Mouse (Mus musculus) liver, embryonic 12.5 days (tissue): ENCODE measurements around the gene Uck1. TPM values are rescaled to one million over a fixed set of nuclear protein-coding genes. Genes with fewer than 3 reads are reported as not detected.
A peak's percentile ranks its signal among the peaks of the same experiment; 100 is the strongest.

ENCODE experiments used
- ATAC-seq: fragments of 200-750 bp; cut with Nextera tagmentation; 2 replicates; pipeline ENCODE4 v1.8.0; 2017; ENCODE audit warnings: moderate number of reproducible peaks, mild to moderate bottlenecking, moderate library complexity
- H3K27ac ChIP-seq: fragments of 300-500 bp; sonication (generic); 2 replicates; pipeline ENCODE4 v1.5.1; 2016; ENCODE audit warnings: mild to moderate bottlenecking
- H3K27me3 ChIP-seq: fragments of 300-500 bp; sonication (generic); replicated peaks from 2 replicates; pipeline ENCODE4 v1.6.1; 2016; ENCODE audit warnings: mild to moderate bottlenecking, moderate library complexity
- H3K36me3 ChIP-seq: fragments of 300-500 bp; sonication (generic); 2 replicates; pipeline ENCODE4 v1.6.1; 2016; ENCODE audit warnings: mild to moderate bottlenecking, moderate library complexity
- H3K4me1 ChIP-seq: fragments of 300-500 bp; sonication (generic); 2 replicates; pipeline ENCODE4 v1.6.1; 2016
- H3K4me2 ChIP-seq: fragments of 300-500 bp; sonication (generic); 2 replicates; pipeline ENCODE4 v1.6.1; 2016; ENCODE audit warnings: mild to moderate bottlenecking, moderate library complexity
- H3K4me3 ChIP-seq: fragments of 300-500 bp; sonication (generic); 2 replicates; pipeline ENCODE4 v1.5.1; 2016; ENCODE audit warnings: mild to moderate bottlenecking, moderate library complexity
- H3K9ac ChIP-seq: fragments of 300-500 bp; sonication (generic); 2 replicates; pipeline ENCODE4 v1.6.1; 2016; ENCODE audit warnings: mild to moderate bottlenecking, moderate library complexity
- H3K9me3 ChIP-seq: fragments of 300-500 bp; sonication (generic); replicated peaks from 2 replicates; pipeline ENCODE4 v1.6.1; 2016; ENCODE audit warnings: mild to moderate bottlenecking, moderate library complexity
- WGBS: fragments of 180-500 bp; shearing (Covaris S2); methylation state at CpG from one replicate; pipeline ENCODE4 v1.1.7; 2016; ENCODE audit not compliant: insufficient replicate concordance; 5-methylcytosine and 5-hydroxymethylcytosine counted together
- polyA plus RNA-seq: library from polyadenylated mRNA; unstranded; fragments of >200 nt; fragmentation: Nextera tagmentation; extraction: Ambion mirVana; gene quantifications from 2 replicates; pipeline ENCODE4 v1.2.1, GENCODE M21; 2016

Gene Uck1
- polyA plus RNA-seq, 1 experiment from 2014 or later, result 42.0 TPM

DNA sequence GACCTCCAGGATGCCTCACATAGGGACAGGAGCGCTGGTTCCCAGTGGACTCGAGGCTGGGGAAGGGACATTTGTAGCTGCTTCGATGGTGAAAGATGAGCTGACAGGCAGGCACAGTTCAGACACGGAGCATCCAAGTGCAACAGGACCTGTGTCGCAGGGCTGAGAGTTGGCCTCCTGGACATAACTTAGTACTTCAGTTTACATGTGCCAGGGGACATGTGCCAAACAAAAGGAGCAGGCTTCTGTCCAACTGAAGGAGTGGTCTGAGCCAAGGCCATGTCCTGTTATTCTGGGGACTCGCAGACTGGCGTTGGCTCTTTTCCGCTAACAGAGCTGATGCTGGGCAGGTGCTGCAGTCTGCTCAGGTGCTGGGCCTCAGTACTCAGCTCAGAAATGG lies 34.4 kb upstream of the Uck1 start:
- Histone ChIP-seq H3K36me3 (peaks cover 72% of the 10 kb centered on the region), H3K4me1 (peaks cover 12% of the 10 kb centered on the region), H3K4me3 (no peak overlapping the region), H3K9me3 (no peaks in the 10 kb centered on the region), H3K27me3 (no peaks in the 10 kb centered on the region), H3K27ac (no peak overlapping the region), H3K4me2 (no peak overlapping the region), H3K9ac (no peak overlapping the region)
- ATAC-seq, result no peak
- WGBS, result 86% methylated on average over 8 of the region's 8 CpGs

- no peak overlapping the region for H3K9ac ChIP-seq
- ATAC-seq, result no peak
- H3K27ac ChIP-seq, result peak overlapping the region; percentile 80; the same call in 1 of the 2 replicates
- peak overlapping the region; percentile 89 for H3K4me3 ChIP-seq
- peaks cover 41% of the 10 kb centered on the region for H3K36me3 ChIP-seq
- H3K27me3 ChIP-seq, result no peaks in the 10 kb centered on the region
- H3K4me2 ChIP-seq, result peak overlapping the region; percentile 79
- H3K9me3 ChIP-seq, result no peaks in the 10 kb centered on the region
- peaks cover 36% of the 10 kb centered on the region for H3K4me1 ChIP-seq
Measured at GRCm38 (mm10) chr2:32289578-32289977, 29.6 kb upstream of the Uck1 start.

DNA sequence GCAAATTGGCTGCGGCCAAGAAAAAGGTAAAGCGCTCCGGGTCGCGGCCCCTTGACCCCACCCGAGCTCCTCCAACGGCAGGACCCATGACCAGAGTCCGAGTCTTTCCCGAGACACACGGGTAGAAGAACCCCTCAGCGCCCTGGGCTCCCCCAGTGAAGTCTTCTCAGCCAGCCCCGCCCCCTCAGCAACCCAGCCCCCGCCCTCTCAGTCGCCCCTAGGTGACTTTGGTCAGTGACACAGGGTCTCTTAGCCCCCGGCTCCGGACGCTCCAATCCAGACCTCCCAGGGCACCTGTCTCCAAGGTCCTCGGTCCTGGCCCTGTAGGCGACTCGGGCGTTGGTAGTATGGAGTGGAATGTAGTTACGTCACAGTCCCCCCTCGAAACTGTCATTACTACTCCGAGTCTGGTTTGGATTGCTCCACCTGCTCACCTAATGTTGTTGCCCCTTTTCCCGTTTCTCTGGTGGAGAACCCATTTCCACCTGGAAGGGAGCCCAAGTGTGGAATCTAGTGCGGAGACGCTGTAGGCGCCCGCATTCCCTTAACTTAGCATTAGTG lies 28.5 kb upstream of the Uck1 start:
- Histone ChIP-seq H3K27ac (peak overlapping the region; percentile 80), H3K36me3 (peaks cover 41% of the 10 kb centered on the region), H3K27me3 (no peaks in the 10 kb centered on the region), H3K9ac (peak overlapping the region; percentile 93), H3K9me3 (no peaks in the 10 kb centered on the region), H3K4me3 (peak overlapping the region; percentile 89), H3K4me1 (peaks cover 41% of the 10 kb centered on the region), H3K4me2 (peak overlapping the region; percentile 79)
- peak; percentile 59 for ATAC-seq
- WGBS, result 3% methylated on average over 29 of the region's 29 CpGs

DNA sequence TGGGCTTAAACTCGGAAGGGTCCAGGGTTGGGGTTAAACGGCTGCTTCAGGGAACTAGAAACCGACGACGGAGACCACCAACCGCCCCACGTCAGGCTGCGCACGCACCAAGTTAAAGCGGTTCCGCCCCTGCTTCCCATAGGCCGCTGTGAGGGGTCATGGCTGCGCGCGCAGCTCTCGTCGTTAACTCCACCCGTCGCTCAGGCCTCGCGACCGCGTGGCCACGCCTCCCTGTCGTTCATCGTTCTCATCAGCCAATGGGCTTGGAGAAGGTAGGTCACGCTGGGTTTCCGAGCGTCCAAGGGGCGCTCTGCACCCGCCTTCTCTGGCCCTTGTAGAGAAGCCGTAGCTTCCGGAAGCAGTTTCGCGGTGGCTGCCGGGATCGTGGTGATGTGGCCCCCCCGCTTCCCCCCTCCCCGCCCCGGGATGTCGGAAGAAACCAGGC lies 28.0 kb upstream of the Uck1 start, which contains the start of gene Swi5:
TSS of gene Swi5 (minus strand) at position 153 of the 445 bp plus-strand sequence.
- Histone ChIP-seq H3K36me3 (peaks cover 39% of the 10 kb centered on the region), H3K27me3 (no peaks in the 10 kb centered on the region), H3K9me3 (no peaks in the 10 kb centered on the region), H3K4me2 (peak within 1 kb of the TSS; percentile 89), H3K4me1 (peaks cover 42% of the 10 kb centered on the region), H3K27ac (peak within 1 kb of the TSS; percentile 87), H3K9ac (peak within 1 kb of the TSS; percentile 93), H3K4me3 (peak within 1 kb of the TSS; percentile 89)
- peak; percentile 98 for ATAC-seq
- under 1% methylated on average over 39 of the region's 41 CpGs for WGBS

DNA sequence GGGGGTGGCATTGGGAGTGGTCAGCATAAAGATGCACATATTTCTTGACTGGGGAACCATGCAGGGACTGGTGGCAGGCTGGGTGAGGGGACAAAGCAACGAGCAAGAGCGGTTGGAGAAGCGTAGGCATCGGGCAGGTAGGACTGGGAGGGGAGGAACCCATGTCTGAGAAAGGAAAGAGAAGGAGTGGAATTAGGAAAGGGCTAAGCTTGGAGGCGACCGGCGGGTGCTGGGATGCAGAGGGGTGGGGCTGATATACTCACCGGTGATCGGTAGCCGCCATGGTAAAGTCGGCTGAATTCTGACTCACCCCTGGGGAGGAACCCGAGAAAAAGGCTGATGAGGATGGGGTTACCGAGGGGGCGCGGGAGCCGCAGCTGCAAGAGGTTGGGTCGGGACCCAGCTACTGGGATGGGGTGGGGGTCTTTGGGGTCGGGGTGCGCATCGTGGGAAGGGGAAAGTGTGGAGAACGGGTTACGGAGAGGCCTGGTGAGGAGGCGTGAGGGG lies 27.4 kb upstream of the Uck1 start, which contains the start of gene Golga2:
TSS of gene Golga2 (plus strand) at position 51 of the 507 bp plus-strand sequence.
- Histone ChIP-seq H3K4me3 (peak within 1 kb of the TSS; percentile 89), H3K27ac (peak within 1 kb of the TSS; percentile 87), H3K27me3 (no peaks in the 10 kb centered on the region), H3K36me3 (peaks cover 39% of the 10 kb centered on the region), H3K9me3 (no peaks in the 10 kb centered on the region), H3K9ac (peak within 1 kb of the TSS; percentile 93), H3K4me2 (peak within 1 kb of the TSS; percentile 89), H3K4me1 (peaks cover 48% of the 10 kb centered on the region)
- ATAC-seq, result peak; percentile 11
- under 1% methylated on average over 23 of the region's 23 CpGs for WGBS

DNA sequence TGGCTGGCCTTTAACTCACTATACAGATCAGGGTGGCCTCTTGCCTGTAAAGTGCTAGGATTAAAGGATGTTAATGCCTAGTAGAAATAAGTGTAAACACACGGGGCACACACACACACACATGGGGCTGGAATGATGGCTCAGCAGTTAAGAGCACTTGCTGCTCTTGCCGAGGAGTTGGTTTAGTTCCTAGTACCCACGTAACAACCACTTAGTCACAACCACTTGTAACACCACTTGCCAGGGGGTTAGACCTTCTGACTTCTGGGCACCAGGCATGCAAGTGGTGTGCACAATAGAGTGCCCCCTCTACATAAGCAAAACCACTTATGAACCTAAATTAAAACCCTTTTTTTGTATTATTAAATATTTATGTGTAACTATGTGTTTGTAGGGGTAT lies 24.0 kb upstream of the Uck1 start:
- Histone ChIP-seq H3K4me2 (no peak overlapping the region), H3K27ac (no peak overlapping the region), H3K27me3 (no peaks in the 10 kb centered on the region), H3K36me3 (peaks cover 68% of the 10 kb centered on the region), H3K4me3 (no peak overlapping the region), H3K4me1 (peaks cover 34% of the 10 kb centered on the region), H3K9me3 (no peaks in the 10 kb centered on the region), H3K9ac (no peak overlapping the region)
- no peak for ATAC-seq
- 67% methylated on average over 3 of the region's 3 CpGs for WGBS

DNA sequence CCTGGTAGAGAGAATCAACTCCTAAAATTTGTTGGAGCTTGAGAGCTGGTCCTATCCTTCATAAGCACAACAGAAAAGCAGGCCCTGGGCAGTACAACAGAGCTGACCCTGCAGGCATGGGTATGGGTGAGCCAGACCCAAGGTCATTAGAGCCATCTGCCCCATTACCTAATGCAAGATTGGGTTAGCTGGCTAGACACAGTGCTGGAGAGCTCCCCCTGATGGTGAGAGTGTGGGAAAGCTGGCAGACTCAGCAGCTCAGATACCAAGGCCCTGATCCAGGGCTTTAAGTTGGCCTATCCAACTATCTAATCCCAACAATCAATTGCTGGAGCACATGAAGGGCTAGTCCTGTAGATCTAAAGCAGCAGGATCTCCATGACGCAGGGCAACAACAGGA lies 22.8 kb upstream of the Uck1 start:
- H3K27me3 ChIP-seq, result no peaks in the 10 kb centered on the region
- 49% methylated on average over 1 of the region's 1 CpGs for WGBS
- no peak overlapping the region for H3K9ac ChIP-seq
- peak; percentile 27; the same call in 1 of the 2 replicates for ATAC-seq
- H3K4me2 ChIP-seq, result 0 out of 2 replicates have a peak overlapping the region, but pooled peaks have one; percentile 1
- 0 out of 2 replicates have a peak overlapping the region, but pooled peaks have one; percentile 22 for H3K27ac ChIP-seq
- H3K36me3 ChIP-seq, result peaks cover 80% of the 10 kb centered on the region
- H3K9me3 ChIP-seq, result no peaks in the 10 kb centered on the region
- H3K4me1 ChIP-seq, result peaks cover 30% of the 10 kb centered on the region
- no peak overlapping the region for H3K4me3 ChIP-seq

DNA sequence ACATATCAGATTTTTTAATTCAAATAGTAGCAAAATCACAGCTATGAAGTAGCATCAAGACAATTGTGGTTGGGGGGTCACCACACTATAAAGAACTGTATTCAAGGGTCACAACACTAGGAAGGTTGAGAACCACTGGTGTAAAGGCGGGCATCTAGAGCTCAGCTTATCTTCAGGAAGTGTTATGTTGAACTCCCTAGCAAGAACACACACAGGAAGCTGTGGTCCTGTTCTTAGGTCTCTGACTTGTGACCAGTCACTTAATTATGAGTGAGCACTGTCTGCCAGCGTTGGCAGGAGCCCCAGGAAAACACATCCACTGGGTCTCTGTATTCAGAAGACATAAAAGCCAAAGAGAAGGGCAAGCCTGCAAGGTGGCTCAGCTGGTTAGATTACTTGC lies 22.3 kb upstream of the Uck1 start:
- H3K27ac ChIP-seq, result 0 out of 2 replicates have a peak overlapping the region, but pooled peaks have one; percentile 22
- WGBS, result 34% methylated on average over 2 of the region's 2 CpGs

DNA sequence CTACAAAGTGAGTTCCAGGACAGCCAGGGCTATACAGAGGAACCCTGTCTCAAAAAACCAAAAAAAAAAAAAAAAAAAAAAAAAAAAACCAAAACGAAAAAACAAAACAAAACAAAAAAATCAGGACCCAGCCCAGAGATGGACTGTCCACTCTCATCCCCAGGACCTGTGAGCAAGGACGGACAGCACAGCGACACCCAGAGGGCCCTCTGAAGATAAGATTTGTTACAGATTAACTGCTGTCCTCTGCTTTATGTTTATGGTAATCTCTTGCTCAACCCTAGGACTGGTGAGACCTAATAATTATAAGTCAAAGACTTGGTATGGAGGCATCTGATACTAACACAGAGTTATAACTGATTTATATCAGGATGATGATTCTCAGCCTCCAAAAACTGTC lies 15.9 kb upstream of the Uck1 start:
- H3K27me3 ChIP-seq, result no peaks in the 10 kb centered on the region
- no peaks in the 10 kb centered on the region for H3K4me1 ChIP-seq
- WGBS, result 57% methylated on average over 3 of the region's 3 CpGs
- no peak overlapping the region for H3K4me2 ChIP-seq
- no peak overlapping the region for H3K9ac ChIP-seq
- no peak overlapping the region for H3K4me3 ChIP-seq
- peaks cover 41% of the 10 kb centered on the region for H3K36me3 ChIP-seq
- no peaks in the 10 kb centered on the region for H3K9me3 ChIP-seq
- no peak overlapping the region for H3K27ac ChIP-seq
- no peak for ATAC-seq

More for the DNA sequence above, 22.3 kb upstream of the Uck1 start:
- Histone ChIP-seq H3K4me2 (0 out of 2 replicates have a peak overlapping the region, but pooled peaks have one; percentile 1), H3K4me1 (peaks cover 30% of the 10 kb centered on the region), H3K36me3 (peaks cover 84% of the 10 kb centered on the region), H3K4me3 (no peak overlapping the region), H3K9ac (no peak overlapping the region), H3K9me3 (no peaks in the 10 kb centered on the region), H3K27me3 (no peaks in the 10 kb centered on the region)
- ATAC-seq, result no peak

- H3K27me3 ChIP-seq, result no peaks in the 10 kb centered on the region
- no peaks in the 10 kb centered on the region for H3K9me3 ChIP-seq
- H3K4me1 ChIP-seq, result peaks cover 20% of the 10 kb centered on the region
- H3K4me2 ChIP-seq, result peak overlapping the region; percentile 92
- peak overlapping the region; percentile 93; the same call in 1 of the 2 replicates for H3K9ac ChIP-seq
- peak overlapping the region; percentile 80 for H3K27ac ChIP-seq
- H3K4me3 ChIP-seq, result peak overlapping the region; percentile 91; the same call in 1 of the 2 replicates
- peaks cover 28% of the 10 kb centered on the region for H3K36me3 ChIP-seq
- no peak for ATAC-seq
- WGBS, result 21% methylated on average over 4 of the region's 4 CpGs
Measured at GRCm38 (mm10) chr2:32260635-32261034, 676 bp upstream of the Uck1 start.

- Histone ChIP-seq H3K4me3 (peak overlapping the region; percentile 91), H3K36me3 (peaks cover 41% of the 10 kb centered on the region), H3K4me1 (peaks cover 20% of the 10 kb centered on the region), H3K9ac (peak overlapping the region; percentile 93), H3K27ac (peak overlapping the region; percentile 80), H3K9me3 (no peaks in the 10 kb centered on the region), H3K27me3 (no peaks in the 10 kb centered on the region), H3K4me2 (peak overlapping the region; percentile 92)
- 0 out of 2 replicates have a peak, but pooled peaks have one; percentile 7 for ATAC-seq
- 52% methylated on average over 6 of the region's 6 CpGs for whole genome bisulfite sequencing
Measured at GRCm38 (mm10) chr2:32258887-32259533, 949 bp downstream of the Uck1 start.

- H3K4me2 ChIP-seq, result no peak overlapping the region
- H3K9me3 ChIP-seq, result no peaks in the 10 kb centered on the region
- H3K27ac ChIP-seq, result no peak overlapping the region
- H3K36me3 ChIP-seq, result peaks cover 68% of the 10 kb centered on the region
- WGBS, result 78% methylated on average over 11 of the region's 11 CpGs
- ATAC-seq, result no peak
- no peaks in the 10 kb centered on the region for H3K27me3 ChIP-seq
- no peak overlapping the region for H3K4me3 ChIP-seq
- no peak overlapping the region for H3K9ac ChIP-seq
- H3K4me1 ChIP-seq, result peaks cover 20% of the 10 kb centered on the region
Measured at GRCm38 (mm10) chr2:32256273-32256672, 3.7 kb downstream of the Uck1 start.
